Mouse (Mus musculus) midbrain, embryonic 13.5 days (tissue): Measurements from ENCODE around the gene Ubr3. TPM values are rescaled to one million over a fixed set of nuclear protein-coding genes. Genes with fewer than 3 reads are reported as not detected.

Experiments used
- ATAC-seq: fragments of 200-750 bp; cut with Nextera tagmentation; 2 replicates; pipeline ENCODE4 v1.8.0; 2017; ENCODE audit warnings: mild to moderate bottlenecking, moderate TSS enrichment, moderate library complexity
- H3K27ac ChIP-seq: fragments of 300-500 bp; sonication (generic); 2 replicates; pipeline ENCODE4 v1.5.1; 2015; ENCODE audit warnings: inconsistent platforms, mild to moderate bottlenecking, moderate library complexity
- H3K27me3 ChIP-seq: fragments of 300-500 bp; sonication (generic); 2 replicates; pipeline ENCODE4 v1.6.1; 2015; ENCODE audit warnings: mild to moderate bottlenecking, inconsistent platforms
- H3K36me3 ChIP-seq: fragments of 300-500 bp; sonication (generic); 2 replicates; pipeline ENCODE4 v1.6.1; 2015; ENCODE audit warnings: mild to moderate bottlenecking, inconsistent platforms
- H3K4me1 ChIP-seq: fragments of 300-500 bp; sonication (generic); replicated peaks from 2 replicates; pipeline ENCODE4 v1.6.1; 2015; ENCODE audit warnings: inconsistent platforms
- H3K4me2 ChIP-seq: fragments of 300-500 bp; sonication (generic); replicated peaks from 2 replicates; pipeline ENCODE4 v1.6.1; 2015; ENCODE audit warnings: moderate library complexity, mild to moderate bottlenecking, inconsistent platforms
- H3K4me3 ChIP-seq: fragments of 300-500 bp; sonication (generic); replicated peaks from 2 replicates; pipeline ENCODE4 v1.5.1; 2015; ENCODE audit warnings: mild to moderate bottlenecking, inconsistent platforms
- H3K9ac ChIP-seq: fragments of 300-500 bp; sonication (generic); replicated peaks from 2 replicates; pipeline ENCODE4 v1.6.1; 2015; ENCODE audit warnings: mild to moderate bottlenecking, inconsistent platforms
- H3K9me3 ChIP-seq: fragments of 300-500 bp; sonication (generic); 2 replicates; pipeline ENCODE4 v1.6.1; 2016; ENCODE audit warnings: mild to moderate bottlenecking, inconsistent platforms
- whole genome bisulfite sequencing: fragments of 180-500 bp; shearing (Covaris S2); methylation state at CpG from one replicate; pipeline ENCODE4 v1.1.7; 2015; 5-methylcytosine and 5-hydroxymethylcytosine counted together
- polyA plus RNA-seq: library from polyadenylated mRNA; unstranded; fragments of >200 nt; fragmentation: Nextera tagmentation; extraction: Ambion mirVana; gene quantifications from 2 replicates; pipeline ENCODE4 v1.2.1, GENCODE M21; 2015

Ubr3 gene
- polyA plus RNA-seq = 20.6 and 21.4 TPM in 2 replicates

DNA sequence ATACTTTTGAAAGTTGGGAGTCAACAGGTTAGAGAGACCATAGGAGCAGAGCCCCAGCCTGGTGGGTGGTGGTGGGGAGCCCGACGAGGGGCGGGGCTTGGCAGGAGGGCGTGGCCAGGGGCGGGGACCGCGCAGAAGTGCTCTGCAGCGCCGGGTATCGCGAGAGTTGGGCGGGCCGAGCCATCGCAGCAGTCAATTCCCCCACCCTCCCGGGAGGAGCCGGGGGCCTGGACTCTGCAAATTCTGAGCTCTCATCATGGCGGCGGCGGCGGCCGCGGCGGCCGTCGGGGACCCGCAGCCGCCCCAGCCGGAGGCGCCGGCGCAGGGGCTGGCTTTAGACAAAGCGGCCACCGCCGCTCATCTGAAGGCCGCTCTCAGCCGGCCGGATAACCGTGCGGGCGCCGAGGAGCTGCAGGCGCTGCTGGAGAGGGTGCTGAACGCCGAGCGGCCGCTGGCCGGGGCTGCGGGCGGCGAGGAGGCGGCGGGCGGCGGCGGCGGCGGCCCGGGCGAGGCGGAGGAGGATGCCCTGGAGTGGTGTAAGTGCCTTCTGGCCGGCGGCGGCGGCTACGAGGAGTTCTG lies at the start of gene Ubr3:
TSS of gene Ubr3 (plus strand) at position 208 of the 579 bp plus-strand sequence.
- Histone ChIP-seq H3K4me2 (peak within 1 kb of the TSS; percentile 91), H3K9me3 (no peaks in the 10 kb centered on the region), H3K27ac (peak within 1 kb of the TSS; percentile 95), H3K27me3 (no peaks in the 10 kb centered on the region), H3K4me1 (peaks cover 21% of the 10 kb centered on the region), H3K4me3 (peak within 1 kb of the TSS; percentile 100), H3K36me3 (0 out of 2 replicates have a peak, but pooled peaks cover 4% of the 10 kb centered on the region), H3K9ac (peak within 1 kb of the TSS; percentile 100)
- WGBS = under 1% methylated on average over 64 of the region's 65 CpGs
- ATAC-seq = peak; percentile 97

GRCm38 (mm10) chr2:69849215-69849614 lies 47.8 kb upstream of the Ubr3 start:
- H3K4me2 ChIP-seq = no peak overlapping the region
- no peak overlapping the region for H3K9ac ChIP-seq
- no peaks in the 10 kb centered on the region for H3K27me3 ChIP-seq
- no peaks in the 10 kb centered on the region for H3K9me3 ChIP-seq
- WGBS = 75% methylated on average over 6 of the region's 6 CpGs
- no peaks in the 10 kb centered on the region for H3K36me3 ChIP-seq
- no peak for ATAC-seq
- H3K4me3 ChIP-seq = no peak overlapping the region
- H3K27ac ChIP-seq = no peak overlapping the region
- H3K4me1 ChIP-seq = no peaks in the 10 kb centered on the region

GRCm38 (mm10) chr2:69851427-69852058 lies 45.5 kb upstream of the Ubr3 start:
- Histone ChIP-seq H3K27ac (no peak overlapping the region), H3K4me2 (no peak overlapping the region), H3K9ac (0 out of 2 replicates have a peak overlapping the region, but pooled peaks have one; percentile 14), H3K4me3 (no peak overlapping the region), H3K27me3 (no peaks in the 10 kb centered on the region), H3K4me1 (no peaks in the 10 kb centered on the region), H3K36me3 (no peaks in the 10 kb centered on the region), H3K9me3 (no peaks in the 10 kb centered on the region)
- 53% methylated on average over 2 of the region's 2 CpGs for WGBS
- ATAC-seq = peak; percentile 34; the same call in 1 of the 2 replicates

- WGBS = 73% methylated on average over 8 of the region's 8 CpGs
- ATAC-seq = no peak
- Histone ChIP-seq H3K4me2 (no peak overlapping the region), H3K27me3 (no peaks in the 10 kb centered on the region), H3K9ac (no peak overlapping the region), H3K9me3 (no peaks in the 10 kb centered on the region), H3K4me1 (peaks cover 5% of the 10 kb centered on the region; the same call in 1 of the 2 replicates), H3K36me3 (no peaks in the 10 kb centered on the region), H3K4me3 (no peak overlapping the region), H3K27ac (no peak overlapping the region)
Observed at GRCm38 (mm10) chr2:69856392-69856791, 40.7 kb upstream of the Ubr3 start.

DNA sequence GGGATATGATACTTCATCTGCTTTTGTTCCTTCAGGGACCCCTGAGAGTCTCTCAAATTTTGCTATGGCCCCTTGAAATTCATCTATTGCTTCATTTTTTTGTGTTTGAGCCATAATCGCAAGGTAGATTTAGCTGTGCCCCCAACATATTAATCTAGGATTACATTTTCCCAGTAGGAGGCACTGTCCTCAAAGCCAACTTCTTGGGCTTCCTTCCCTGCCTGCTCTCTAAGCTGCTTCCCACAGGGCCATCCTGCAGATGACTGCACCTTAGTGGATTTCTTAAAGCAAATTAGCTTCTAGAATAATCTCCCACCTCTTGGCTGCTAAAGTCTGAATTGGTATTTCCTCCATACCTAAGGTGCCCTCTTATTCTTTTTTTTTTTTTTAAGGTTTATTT lies 39.2 kb upstream of the Ubr3 start:
- H3K27me3 ChIP-seq = no peaks in the 10 kb centered on the region
- no peak overlapping the region for H3K4me3 ChIP-seq
- no peak overlapping the region for H3K4me2 ChIP-seq
- H3K9me3 ChIP-seq = no peaks in the 10 kb centered on the region
- no peak overlapping the region for H3K9ac ChIP-seq
- no peak for ATAC-seq
- 78% methylated on average over 1 of the region's 1 CpGs for WGBS
- no peak overlapping the region for H3K27ac ChIP-seq
- peaks cover 13% of the 10 kb centered on the region for H3K4me1 ChIP-seq
- no peaks in the 10 kb centered on the region for H3K36me3 ChIP-seq

- H3K36me3 ChIP-seq = 0 out of 2 replicates have a peak, but pooled peaks cover 4% of the 10 kb centered on the region
- peak overlapping the region; percentile 90 for H3K27ac ChIP-seq
- H3K4me1 ChIP-seq = peaks cover 34% of the 10 kb centered on the region
- no peaks in the 10 kb centered on the region for H3K27me3 ChIP-seq
- peak; percentile 81 for ATAC-seq
- 14% methylated on average over 13 of the region's 13 CpGs for WGBS
- peak overlapping the region; percentile 99 for H3K9ac ChIP-seq
- H3K4me3 ChIP-seq = peak overlapping the region; percentile 100
- H3K9me3 ChIP-seq = no peaks in the 10 kb centered on the region
- H3K4me2 ChIP-seq = peak overlapping the region; percentile 90
Observed at GRCm38 (mm10) chr2:69860972-69861452, 36.0 kb upstream of the Ubr3 start.

GRCm38 (mm10) chr2:69861485-69862091 lies 35.5 kb upstream of the Ubr3 start, which contains the start of gene Ssb:
Ssb (plus strand) TSS chr2:69861562.
- peak; percentile 97 for ATAC-seq
- WGBS = under 1% methylated on average over 65 of the region's 66 CpGs
- 0 out of 2 replicates have a peak, but pooled peaks cover 8% of the 10 kb centered on the region for H3K36me3 ChIP-seq

DNA sequence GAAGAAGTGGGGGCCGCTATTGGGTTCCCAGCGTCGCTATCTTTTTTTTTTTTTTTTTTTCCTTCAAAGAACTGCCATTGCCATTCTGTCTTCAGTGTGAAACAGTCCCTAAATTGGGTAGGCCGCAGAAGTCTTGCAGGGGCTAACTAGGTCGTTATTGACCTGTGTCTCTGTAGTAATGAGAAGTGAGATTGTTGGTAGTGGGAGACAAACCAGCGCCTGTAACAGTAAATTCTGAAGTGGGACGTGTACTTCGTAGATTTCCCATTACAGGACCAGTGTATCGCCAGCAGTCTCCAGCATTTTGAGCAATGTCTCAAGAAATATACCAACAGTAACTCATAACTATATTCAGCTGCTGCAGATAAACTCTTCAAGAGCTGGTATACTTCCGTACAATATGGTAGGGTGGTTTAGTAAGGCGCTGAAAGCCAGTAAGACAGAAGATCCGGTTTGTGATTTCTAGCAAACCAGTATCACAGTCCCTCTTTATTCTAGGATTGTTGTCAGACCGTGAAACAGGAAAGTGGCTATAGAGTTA lies 34.9 kb upstream of the Ubr3 start:
- Histone ChIP-seq H3K36me3 (peaks cover 12% of the 10 kb centered on the region), H3K4me2 (peak overlapping the region; percentile 90), H3K4me3 (peak overlapping the region; percentile 100), H3K9ac (peak overlapping the region; percentile 99), H3K9me3 (no peaks in the 10 kb centered on the region), H3K27ac (peak overlapping the region; percentile 90), H3K27me3 (no peaks in the 10 kb centered on the region), H3K4me1 (peaks cover 34% of the 10 kb centered on the region)
- 3% methylated on average over 13 of the region's 13 CpGs for WGBS
- ATAC-seq = no peak; the same call in none of the 2 replicates

More at GRCm38 (mm10) chr2:69861485-69862091, 35.5 kb upstream of the Ubr3 start, which contains the start of gene Ssb:
- Histone ChIP-seq H3K9me3 (no peaks in the 10 kb centered on the region), H3K27ac (peak within 1 kb of the TSS; percentile 90), H3K4me1 (peaks cover 34% of the 10 kb centered on the region), H3K4me3 (peak within 1 kb of the TSS; percentile 100), H3K9ac (peak within 1 kb of the TSS; percentile 99), H3K4me2 (peak within 1 kb of the TSS; percentile 90), H3K27me3 (no peaks in the 10 kb centered on the region)

- 68% methylated on average over 2 of the region's 2 CpGs for WGBS
- Histone ChIP-seq H3K27ac (no peak overlapping the region), H3K9me3 (no peaks in the 10 kb centered on the region), H3K27me3 (no peaks in the 10 kb centered on the region), H3K9ac (no peak overlapping the region), H3K4me2 (no peak overlapping the region), H3K36me3 (no peaks in the 10 kb centered on the region), H3K4me3 (no peak overlapping the region), H3K4me1 (peaks cover 12% of the 10 kb centered on the region)
- ATAC-seq = no peak
Observed at GRCm38 (mm10) chr2:69883990-69884391, 13.1 kb upstream of the Ubr3 start.

DNA sequence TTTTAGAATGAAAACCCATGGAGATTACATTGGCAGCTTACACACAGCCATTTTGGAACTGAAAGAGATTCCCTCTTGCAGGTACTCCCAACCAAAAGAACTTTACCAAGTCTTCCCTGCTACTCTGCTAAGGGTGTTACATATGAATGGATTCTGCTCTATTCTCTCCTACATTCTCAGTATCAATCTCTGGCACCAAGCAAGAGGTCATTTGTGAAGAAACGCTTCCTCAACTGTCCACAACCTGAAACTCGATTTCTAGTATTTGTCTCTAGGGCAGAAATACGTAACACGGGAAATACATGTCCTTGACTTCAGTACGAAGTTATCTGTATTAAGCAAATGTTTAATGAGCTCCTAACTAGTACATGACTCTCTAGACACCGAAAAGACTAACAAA lies 12.5 kb upstream of the Ubr3 start:
- Histone ChIP-seq H3K4me1 (peaks cover 12% of the 10 kb centered on the region), H3K27ac (no peak overlapping the region), H3K27me3 (no peaks in the 10 kb centered on the region), H3K9me3 (no peaks in the 10 kb centered on the region), H3K4me2 (peak overlapping the region; percentile 67), H3K9ac (no peak overlapping the region), H3K4me3 (peak overlapping the region; percentile 62), H3K36me3 (no peaks in the 10 kb centered on the region)
- 65% methylated on average over 6 of the region's 6 CpGs for WGBS
- ATAC-seq = no peak

- ATAC-seq = peak; percentile 45
- Histone ChIP-seq H3K9ac (peak overlapping the region; percentile 73), H3K27me3 (no peaks in the 10 kb centered on the region), H3K36me3 (no peaks in the 10 kb centered on the region), H3K4me3 (peak overlapping the region; percentile 62), H3K27ac (no peak overlapping the region), H3K9me3 (no peaks in the 10 kb centered on the region), H3K4me1 (peaks cover 12% of the 10 kb centered on the region), H3K4me2 (peak overlapping the region; percentile 67)
- 9% methylated on average over 12 of the region's 12 CpGs for WGBS
Observed at GRCm38 (mm10) chr2:69885050-69885449, 12.0 kb upstream of the Ubr3 start.
